Mouse (Mus musculus) cerebellum, adult 2 months (tissue): ENCODE measurements at regions not wholly inside any gene's neighbourhood (a gene's known extent, or its start where the extent isn't known, plus 50 kb on each side); places are given as distances from the start of the nearest gene placed in this dataset.

Experiments
- DNase-seq, 2 experiments: peaks; one replicate each; pipeline ENCODE4 v3.0.0; 2021
- H3K27ac ChIP-seq: fragments of 200-500 bp; 2 replicates; pipeline ENCODE4 v1.5.1; 2012; ENCODE audit warnings: low read length, control low read depth, inconsistent platforms; ENCODE audit not compliant: insufficient read depth
- H3K27me3 ChIP-seq: fragments of 200-500 bp; 2 replicates; pipeline ENCODE4 v1.6.1; 2012; ENCODE audit warnings: inconsistent platforms, mild to moderate bottlenecking, low read length, moderate library complexity; ENCODE audit not compliant: control insufficient read depth, insufficient read depth
- H3K4me1 ChIP-seq: fragments of 200-500 bp; 2 replicates; pipeline ENCODE4 v1.6.1; 2011; ENCODE audit warnings: low read length; ENCODE audit not compliant: control insufficient read depth, insufficient read depth
- H3K4me3 ChIP-seq: fragments of 200-500 bp; replicated peaks from 2 replicates; pipeline ENCODE3; 2011; ENCODE audit warnings: mild to moderate bottlenecking, low read depth, low read length, control low read depth; ENCODE audit not compliant: insufficient read depth
- CTCF ChIP-seq: fragments of 200-500 bp; IDR thresholded peaks from 2 replicates; pipeline ENCODE4 v1.5.1; 2011; ENCODE audit warnings: low read depth, mild to moderate bottlenecking, control low read depth, low read length, moderate library complexity, borderline replicate concordance; ENCODE audit not compliant: insufficient read depth
- POLR2A ChIP-seq: fragments of 200-500 bp; IDR thresholded peaks from 2 replicates; pipeline ENCODE4 v1.6.1; 2011; ENCODE audit warnings: low read length, control low read depth, borderline replicate concordance; ENCODE audit not compliant: insufficient read depth
- WGBS: fragments of 180-500 bp; shearing (Covaris S2); methylation state at CpG from one replicate; pipeline ENCODE4 v1.1.7; 2018; 5-methylcytosine and 5-hydroxymethylcytosine counted together

GRCm38 (mm10) chr5:148708014-148708741 is 155.6 kb upstream of the Ubl3 start:
- WGBS: 29% methylated on average over 11 of the region's 11 CpGs
- Histone ChIP-seq H3K27ac (no peak overlapping the region), H3K4me1 (no peaks in the 10 kb centered on the region), H3K27me3 (no peaks in the 10 kb centered on the region; the same call in 1 of the 2 replicates), H3K4me3 (no peak overlapping the region)
- no peak for DNase-seq
- TF ChIP-seq POLR2A: no peak
- no peak for TF ChIP-seq CTCF

- DNase-seq: no peak
- no peaks in the 10 kb centered on the region; the same call in 1 of the 2 replicates for H3K27me3 ChIP-seq
- H3K27ac ChIP-seq: no peak overlapping the region
- no peak overlapping the region for H3K4me3 ChIP-seq
- H3K4me1 ChIP-seq: no peaks in the 10 kb centered on the region
- TF ChIP-seq POLR2A (no peak), CTCF (no peak)
- WGBS: 49% methylated on average over 12 of the region's 12 CpGs
Observed at GRCm38 (mm10) chr5:148707335-148707734, 154.7 kb upstream of the Ubl3 start.

GRCm38 (mm10) chr5:148706323-148707120 is 153.9 kb upstream of the Ubl3 start:
- TF ChIP-seq POLR2A (no peak), CTCF (no peak)
- no peak overlapping the region for H3K4me3 ChIP-seq
- no peaks in the 10 kb centered on the region; the same call in 1 of the 2 replicates for H3K27me3 ChIP-seq
- H3K4me1 ChIP-seq: no peaks in the 10 kb centered on the region
- no peak overlapping the region for H3K27ac ChIP-seq
- no peak for DNase-seq
- WGBS: 48% methylated on average over 16 of the region's 16 CpGs

- TF ChIP-seq POLR2A: no peak
- no peak for TF ChIP-seq CTCF
- H3K4me3 ChIP-seq: no peak overlapping the region
- no peak overlapping the region for H3K27ac ChIP-seq
- no peaks in the 10 kb centered on the region for H3K4me1 ChIP-seq
- WGBS: 27% methylated on average over 5 of the region's 5 CpGs
- DNase-seq: no peak
- no peaks in the 10 kb centered on the region; the same call in 1 of the 2 replicates for H3K27me3 ChIP-seq
Observed at GRCm38 (mm10) chr5:148704769-148705168, 152.2 kb upstream of the Ubl3 start.

- DNase-seq: no peak
- WGBS: 50% methylated on average over 8 of the region's 8 CpGs
- Histone ChIP-seq H3K27ac (no peak overlapping the region), H3K4me3 (no peak overlapping the region), H3K4me1 (no peaks in the 10 kb centered on the region), H3K27me3 (no peaks in the 10 kb centered on the region)
- TF ChIP-seq CTCF (no peak), POLR2A (no peak)
Observed at GRCm38 (mm10) chr5:148701859-148702258, 149.3 kb upstream of the Ubl3 start.

- Histone ChIP-seq H3K27ac (no peak overlapping the region), H3K27me3 (no peaks in the 10 kb centered on the region), H3K4me3 (no peak overlapping the region), H3K4me1 (no peaks in the 10 kb centered on the region)
- WGBS: 87% methylated on average over 7 of the region's 7 CpGs
- TF ChIP-seq CTCF (no peak), POLR2A (no peak)
- DNase-seq: no peak
Observed at GRCm38 (mm10) chr5:148701001-148701400, 148.4 kb upstream of the Ubl3 start.

- Histone ChIP-seq H3K27ac (no peak overlapping the region), H3K4me1 (no peaks in the 10 kb centered on the region), H3K27me3 (no peaks in the 10 kb centered on the region), H3K4me3 (no peak overlapping the region)
- WGBS: 96% methylated on average over 5 of the region's 5 CpGs
- TF ChIP-seq POLR2A (no peak), CTCF (no peak)
- DNase-seq: no peak
Observed at GRCm38 (mm10) chr5:148700240-148700639, 147.7 kb upstream of the Ubl3 start.

GRCm38 (mm10) chr5:148697631-148698368 is 145.2 kb upstream of the Ubl3 start:
- DNase-seq: peak in 1 of 2 experiments; percentile 20
- no peaks in the 10 kb centered on the region for H3K27me3 ChIP-seq
- H3K4me1 ChIP-seq: no peaks in the 10 kb centered on the region
- WGBS: 10% methylated on average over 22 of the region's 22 CpGs
- no peak overlapping the region for H3K4me3 ChIP-seq
- TF ChIP-seq CTCF (no peak), POLR2A (no peak)
- H3K27ac ChIP-seq: no peak overlapping the region
